Mouse (Mus musculus): ENCODE data around the gene Slc25a54.

Slc25a54 gene

GRCm38 (mm10) chr3:109080169-109080568 lies at the start of gene Slc25a54:
Slc25a54 (plus strand) TSS chr3:109080469.
- DNase-seq (ENCODE audit: low read depth, low spot score): no peak

GRCm38 (mm10) chr3:109030817-109031216 lies 49.5 kb upstream of the Slc25a54 start:
- peak; percentile 72 for DNase-seq (ENCODE audit: low read depth, low spot score)

DNA sequence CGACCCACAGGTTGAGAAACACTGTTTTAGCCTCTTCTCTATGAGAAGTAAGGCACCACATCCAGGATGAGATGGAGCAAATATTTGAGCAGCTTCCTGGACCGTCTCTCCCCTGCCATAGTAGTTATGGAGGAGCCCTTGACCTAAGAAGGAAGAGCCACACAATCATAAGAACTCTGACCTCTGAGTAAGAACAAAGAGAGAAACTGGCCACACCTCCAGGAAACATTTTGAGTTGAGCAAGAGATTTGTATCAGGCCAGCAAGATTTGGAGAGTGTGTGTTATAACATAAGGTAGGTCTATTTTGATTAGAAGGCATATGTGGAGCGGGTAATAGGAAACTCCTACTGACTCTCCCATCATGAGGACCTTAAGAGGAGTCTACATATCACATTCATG lies 48.6 kb upstream of the Slc25a54 start:
- no peak for DNase-seq (ENCODE audit: low read depth, low spot score)

- DNase-seq (ENCODE audit: low read depth, low spot score): peak; percentile 74
Measured at GRCm38 (mm10) chr3:109032306-109032705, 48.0 kb upstream of the Slc25a54 start.

GRCm38 (mm10) chr3:109034411-109034810 lies 45.9 kb upstream of the Slc25a54 start:
- no peak for DNase-seq (ENCODE audit: low read depth, low spot score)

- peak; percentile 85 for DNase-seq (ENCODE audit: low read depth, low spot score)
Measured at GRCm38 (mm10) chr3:109040908-109041307, 39.4 kb upstream of the Slc25a54 start.

GRCm38 (mm10) chr3:109043395-109043794 lies 36.9 kb upstream of the Slc25a54 start:
- no peak for DNase-seq (ENCODE audit: low read depth, low spot score)

DNA sequence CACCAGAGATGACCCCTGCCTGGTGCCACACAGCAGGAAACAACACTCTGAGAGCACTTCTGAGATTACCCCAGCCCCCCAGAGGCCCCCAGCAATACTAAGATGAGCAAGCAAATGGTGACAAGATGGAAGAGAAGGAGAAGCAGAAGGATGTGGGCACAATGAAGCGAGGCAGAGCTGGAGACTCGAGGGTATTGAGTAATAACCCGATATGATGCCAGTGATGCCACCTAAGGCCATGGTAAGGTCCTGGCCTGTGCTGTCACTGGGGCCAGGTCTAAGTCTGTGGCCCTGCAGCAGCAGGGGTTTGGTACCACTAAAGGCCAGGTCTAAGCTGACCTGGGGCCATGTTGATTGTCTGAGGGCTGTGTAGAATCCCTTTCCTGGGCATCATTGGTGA lies 33.8 kb upstream of the Slc25a54 start:
- DNase-seq (ENCODE audit: low read depth, low spot score): no peak

GRCm38 (mm10) chr3:109047707-109048283 lies 32.5 kb upstream of the Slc25a54 start:
- no peak for DNase-seq (ENCODE audit: low read depth, low spot score)

DNA sequence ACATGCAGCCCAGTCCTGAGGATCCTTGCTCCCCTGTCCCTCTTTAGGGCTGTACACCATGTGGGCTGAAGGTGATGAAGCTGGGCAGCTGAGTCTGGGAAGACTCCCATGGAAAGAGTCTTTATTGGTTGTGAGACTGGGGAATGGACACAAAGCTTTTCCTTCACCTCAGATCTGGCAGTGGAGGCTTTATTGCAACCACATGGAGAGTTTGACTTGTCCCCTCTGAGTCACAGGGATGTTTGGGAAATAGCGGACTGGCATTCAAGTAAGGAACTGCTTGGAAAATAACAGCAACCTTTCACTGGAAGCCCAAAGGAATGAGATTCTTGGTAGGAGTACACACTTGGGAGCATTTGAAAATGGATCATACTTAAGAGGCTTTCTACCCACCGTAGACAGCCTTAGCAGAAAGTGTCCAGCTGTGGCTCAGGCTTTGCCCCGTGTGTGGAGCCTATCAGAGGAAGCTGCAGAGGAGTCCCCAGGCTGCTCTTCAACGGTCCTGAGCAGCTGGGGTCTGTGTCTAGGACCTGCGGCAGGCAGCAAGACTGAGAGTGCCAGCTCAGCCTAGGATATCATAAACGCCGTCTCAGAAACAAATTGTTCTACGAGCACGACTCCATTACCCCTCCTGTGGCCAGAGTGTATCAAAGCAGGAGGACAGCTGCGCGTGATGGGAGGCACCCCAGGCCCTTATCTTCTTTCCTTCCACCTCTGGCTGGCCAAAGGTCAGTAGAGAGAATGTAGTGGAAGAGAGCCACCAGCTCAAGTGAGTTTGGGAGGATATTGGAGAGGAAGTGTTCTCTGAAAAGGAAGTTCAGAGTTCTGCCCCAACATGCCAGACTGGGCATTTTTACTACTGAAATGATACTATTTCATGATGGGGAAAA lies 29.0 kb upstream of the Slc25a54 start:
- peak; percentile 86 for DNase-seq (ENCODE audit: low read depth, low spot score)

- peak; percentile 48 for DNase-seq (ENCODE audit: low read depth, low spot score)
Measured at GRCm38 (mm10) chr3:109051946-109052331, 28.3 kb upstream of the Slc25a54 start.

DNA sequence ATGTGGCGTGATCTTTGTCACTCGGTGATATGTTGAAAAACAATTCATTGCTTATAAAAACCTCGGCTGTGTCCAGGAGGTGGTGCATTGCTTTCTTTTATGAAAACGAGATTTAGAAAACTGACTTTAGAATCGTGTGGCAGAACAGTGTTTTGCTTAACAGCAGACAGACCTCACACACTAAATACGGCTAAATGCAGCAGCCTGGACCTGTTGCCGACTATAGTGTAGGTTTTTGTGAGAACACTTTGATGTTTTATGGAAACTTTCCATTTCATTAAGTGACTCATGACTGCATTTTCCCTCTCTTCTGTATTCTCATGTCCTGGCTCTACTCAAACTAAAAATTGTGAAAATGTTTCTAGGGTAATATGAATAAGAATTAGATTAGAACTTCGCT lies 20.4 kb upstream of the Slc25a54 start:
- peak; percentile 38 for DNase-seq (ENCODE audit: low read depth, low spot score)

DNA sequence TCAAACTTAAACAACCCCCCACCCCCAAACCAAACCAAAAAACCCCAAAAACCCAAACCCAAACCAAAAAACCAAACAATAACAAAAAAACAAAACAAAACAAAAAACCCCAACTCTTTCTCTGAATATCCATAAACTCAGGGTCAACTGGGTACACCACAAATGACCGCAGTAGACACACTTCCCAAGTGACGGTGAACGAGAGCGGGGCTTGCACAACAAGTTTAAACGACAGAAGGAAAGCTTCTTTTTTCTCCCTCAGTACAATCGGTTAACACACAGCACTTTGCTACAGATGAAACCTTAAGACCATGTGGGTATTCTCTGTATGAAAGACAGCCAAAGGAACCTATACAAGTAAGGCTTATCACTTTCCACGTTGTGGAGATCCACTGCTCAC lies 17.9 kb upstream of the Slc25a54 start:
- DNase-seq (ENCODE audit: low read depth, low spot score): no peak

DNA sequence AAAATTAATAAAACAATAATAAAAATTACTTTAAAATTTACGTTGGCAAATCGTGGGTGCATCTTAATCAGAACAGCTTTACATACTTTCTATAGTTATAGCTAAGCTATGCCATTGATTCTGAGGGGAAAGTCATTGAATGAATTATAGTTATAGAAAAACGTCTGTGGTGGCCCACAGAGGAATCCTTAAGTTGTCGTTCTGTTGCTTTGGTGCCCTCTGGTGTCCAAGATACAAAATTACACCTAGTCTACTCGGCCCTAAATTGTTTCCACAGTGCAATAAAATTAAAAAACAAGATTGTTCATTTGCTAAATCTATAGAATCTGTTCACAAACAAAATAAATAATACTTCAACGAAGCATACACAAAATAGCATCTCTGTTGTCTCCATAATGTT lies 17.3 kb upstream of the Slc25a54 start:
- DNase-seq (ENCODE audit: low read depth, low spot score): peak; percentile 83

GRCm38 (mm10) chr3:109084418-109084817 lies 4.1 kb downstream of the Slc25a54 start:
- no peak for DNase-seq (ENCODE audit: low read depth, low spot score)

- no peak for DNase-seq (ENCODE audit: low read depth, low spot score)
Measured at GRCm38 (mm10) chr3:109088460-109088859, 8.2 kb downstream of the Slc25a54 start.

GRCm38 (mm10) chr3:109104702-109105101 lies 24.4 kb downstream of the Slc25a54 start:
- DNase-seq (ENCODE audit: low read depth, low spot score): no peak

DNA sequence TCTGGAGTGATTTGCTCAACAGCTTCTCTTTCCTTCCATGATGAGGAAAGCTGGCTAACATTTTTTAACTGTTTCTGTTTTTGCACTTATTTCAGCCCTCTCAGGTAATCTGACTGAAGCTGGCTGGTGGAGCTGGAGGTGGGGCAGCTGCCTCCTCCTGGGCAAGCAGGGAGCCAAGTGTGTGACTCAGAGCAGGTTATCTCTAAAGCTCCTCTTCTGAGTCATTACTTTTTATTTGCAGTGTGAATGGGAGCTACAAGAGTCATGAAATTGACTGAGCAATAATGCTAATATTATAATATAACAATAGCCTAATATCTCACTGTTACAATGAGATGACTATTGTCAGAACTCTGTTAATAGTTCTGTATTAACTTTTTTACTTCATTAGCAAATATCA lies 36.9 kb downstream of the Slc25a54 start:
- peak; percentile 36 for DNase-seq (ENCODE audit: low read depth, low spot score)

GRCm38 (mm10) chr3:109119562-109119961 lies 39.3 kb downstream of the Slc25a54 start:
- DNase-seq (ENCODE audit: low read depth, low spot score): no peak

GRCm38 (mm10) chr3:109119973-109120372 lies 39.7 kb downstream of the Slc25a54 start:
- DNase-seq (ENCODE audit: low read depth, low spot score): no peak

- DNase-seq (ENCODE audit: low read depth, low spot score): peak; percentile 79
Measured at GRCm38 (mm10) chr3:109122641-109123530, 42.6 kb downstream of the Slc25a54 start, which contains the start of gene Slc25a24. Slc25a24 (plus strand) TSS chr3:109123149.

- DNase-seq (ENCODE audit: low read depth, low spot score): peak; percentile 87
Measured at GRCm38 (mm10) chr3:109123531-109123981, 43.3 kb downstream of the Slc25a54 start.

Data from 3T3-L1 (cell line).